Mouse (Mus musculus): ENCODE measurements around the gene Clec2d. TPM values are rescaled to one million over a fixed set of nuclear protein-coding genes. Genes with fewer than 3 reads are reported as not detected.
"Not testable (repeated sequence)": the region's sequence is repeated elsewhere in the genome, so short reads cannot be mapped to it uniquely, and the experiment has no call there.

Gene Clec2d
- total and polyA plus RNA-seq, 2 experiments from 2014 or later = 0.49 to 67.2 TPM

DNA sequence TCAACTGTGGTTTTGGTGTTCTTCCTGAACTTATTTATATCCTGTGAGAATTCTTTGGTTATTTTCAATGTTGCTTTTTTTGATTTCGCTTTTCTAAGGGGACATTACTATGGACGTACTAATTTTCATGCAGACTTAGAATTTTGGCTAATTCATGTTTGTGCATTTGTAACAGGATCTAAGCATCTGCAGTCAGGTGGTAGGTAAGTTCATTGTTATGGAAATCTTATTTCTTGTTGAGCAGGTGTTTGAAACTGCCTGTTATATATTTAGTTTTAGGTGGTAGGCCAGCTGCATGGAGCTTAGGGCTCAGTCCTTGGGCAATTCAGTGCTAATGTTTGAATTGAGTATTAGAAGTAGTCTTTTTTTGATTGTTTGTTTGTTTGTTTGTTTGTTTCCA is 13.0 kb downstream of the Clec2d start:
- H3K4me3 ChIP-seq (ENCODE audit: low read depth, low read length) = no peak overlapping the region
- no peaks in the 10 kb centered on the region for H3K36me3 ChIP-seq (replicated peaks; ENCODE audit: control insufficient read depth, insufficient read depth, low read length)
- H3K9ac ChIP-seq (replicated peaks; ENCODE audit: low read depth, low read length) = no peak overlapping the region
- TF ChIP-seq CTCF (IDR thresholded peaks at IDR 0.05; ENCODE audit: low read depth) (no peak), EP300 (IDR thresholded peaks at IDR 0.05; ENCODE audit: low read depth) (no peak)
- H3K4me2 ChIP-seq (ENCODE audit: low read depth, low read length) = no peak overlapping the region
- H3K9me3 ChIP-seq (replicated peaks; ENCODE audit: control insufficient read depth, low read length) = no peaks in the 10 kb centered on the region
- H3K27ac ChIP-seq (ENCODE audit: low read depth) = no peak overlapping the region
- WGBS = 81% methylated on average over 2 of the region's 2 CpGs
- H3K27me3 ChIP-seq (ENCODE audit: control insufficient read depth, insufficient read depth, low read length) = no peaks in the 10 kb centered on the region
- ATAC-seq (ENCODE audit: insufficient read depth, low read depth) (no peak), DNase-seq (ENCODE audit: low spot score) (no peak)
- H3K4me1 ChIP-seq (ENCODE audit: control insufficient read depth, insufficient read depth) = no peaks in the 10 kb centered on the region

DNA sequence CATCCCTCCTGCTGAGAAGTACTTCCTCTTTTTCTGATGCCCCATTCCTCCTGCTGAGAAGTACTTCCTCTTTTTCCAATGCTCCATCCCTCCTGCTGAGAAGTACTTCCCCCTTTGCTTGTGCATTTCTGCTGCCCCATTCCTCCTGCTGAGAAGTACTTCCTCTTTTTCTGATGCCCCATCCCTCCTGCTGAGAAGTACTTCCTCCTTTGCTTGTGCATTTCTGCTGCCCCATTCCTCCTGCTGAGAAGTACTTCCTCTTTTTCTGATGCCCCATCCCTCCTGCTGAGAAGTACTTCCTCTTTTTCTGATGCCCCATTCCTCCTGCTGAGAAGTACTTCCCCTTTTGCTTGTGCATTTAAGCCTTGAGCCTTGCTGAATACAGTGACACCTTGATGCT is 19.7 kb downstream of the Clec2d start:
- H3K9ac ChIP-seq (replicated peaks; ENCODE audit: low read depth, low read length); H3K4me2 ChIP-seq (ENCODE audit: low read depth, low read length); DNase-seq (ENCODE audit: low spot score); H3K4me1 ChIP-seq (ENCODE audit: control insufficient read depth, insufficient read depth); H3K27me3 ChIP-seq (ENCODE audit: control insufficient read depth, insufficient read depth, low read length); ATAC-seq (ENCODE audit: insufficient read depth, low read depth); H3K27ac ChIP-seq (ENCODE audit: low read depth); H3K36me3 ChIP-seq (replicated peaks; ENCODE audit: control insufficient read depth, insufficient read depth, low read length); H3K9me3 ChIP-seq (replicated peaks; ENCODE audit: control insufficient read depth, low read length); H3K4me3 ChIP-seq (ENCODE audit: low read depth, low read length): not testable (repeated sequence)

DNA sequence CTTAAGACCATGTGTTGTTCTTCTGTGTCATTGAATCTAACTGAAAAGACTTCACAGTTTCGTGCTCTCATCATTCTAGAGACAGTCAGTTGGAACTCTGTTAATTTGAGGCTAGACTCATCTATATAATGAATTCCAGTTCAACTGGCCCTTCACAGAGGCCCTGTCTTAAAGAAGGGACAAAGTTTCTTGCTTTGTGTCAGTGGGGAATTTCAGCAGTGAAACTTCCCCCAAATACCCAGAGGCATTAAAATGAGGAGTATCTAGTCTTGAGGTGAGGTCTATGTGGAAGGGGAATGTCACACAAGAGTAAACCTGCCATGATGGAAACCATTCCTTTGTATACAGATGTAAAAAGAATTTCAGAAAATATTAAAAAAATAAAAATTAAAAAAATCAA is 21.9 kb downstream of the Clec2d start:
- Histone ChIP-seq H3K4me3 (ENCODE audit: low read depth, low read length) (no peak overlapping the region), H3K4me1 (ENCODE audit: control insufficient read depth, insufficient read depth) (no peaks in the 10 kb centered on the region), H3K9me3 (replicated peaks; ENCODE audit: control insufficient read depth, low read length) (no peaks in the 10 kb centered on the region), H3K27me3 (ENCODE audit: control insufficient read depth, insufficient read depth, low read length) (no peaks in the 10 kb centered on the region), H3K9ac (replicated peaks; ENCODE audit: low read depth, low read length) (no peak overlapping the region), H3K36me3 (replicated peaks; ENCODE audit: control insufficient read depth, insufficient read depth, low read length) (no peaks in the 10 kb centered on the region), H3K27ac (ENCODE audit: low read depth) (no peak overlapping the region), H3K4me2 (ENCODE audit: low read depth, low read length) (no peak overlapping the region)
- WGBS = 73% methylated on average over 1 of the region's 1 CpGs
- TF ChIP-seq CTCF (IDR thresholded peaks at IDR 0.05; ENCODE audit: low read depth) (no peak), EP300 (IDR thresholded peaks at IDR 0.05; ENCODE audit: low read depth) (no peak)
- DNase-seq (ENCODE audit: low spot score) (no peak), ATAC-seq (ENCODE audit: insufficient read depth, low read depth) (no peak)

DNA sequence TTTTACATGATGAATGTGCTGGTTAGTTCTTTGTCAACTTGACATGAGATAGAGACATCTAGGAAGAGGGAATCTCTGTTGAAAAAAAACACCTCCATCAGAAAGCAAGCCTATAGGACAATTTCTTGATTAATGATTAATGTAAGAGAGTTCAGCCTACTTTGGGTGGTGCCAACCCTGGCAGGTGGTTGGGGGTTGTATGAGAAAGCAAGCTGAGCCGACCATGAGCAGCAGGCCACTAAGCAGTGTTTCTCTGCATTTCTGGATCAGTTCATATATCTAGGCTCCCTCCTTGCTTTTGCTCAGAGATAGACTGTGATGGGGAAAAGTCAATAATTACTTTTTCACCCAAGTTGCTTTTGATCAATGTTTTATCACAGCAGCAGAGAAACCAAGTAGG is 23.9 kb downstream of the Clec2d start:
- no peak for DNase-seq (ENCODE audit: low spot score)
- 73% methylated on average over 1 of the region's 1 CpGs for WGBS
- H3K9ac ChIP-seq (replicated peaks; ENCODE audit: low read depth, low read length) = no peak overlapping the region
- no peak for ATAC-seq (ENCODE audit: insufficient read depth, low read depth)
- H3K9me3 ChIP-seq (replicated peaks; ENCODE audit: control insufficient read depth, low read length) = no peaks in the 10 kb centered on the region
- no peaks in the 10 kb centered on the region for H3K27me3 ChIP-seq (ENCODE audit: control insufficient read depth, insufficient read depth, low read length)
- no peak for TF ChIP-seq CTCF (IDR thresholded peaks at IDR 0.05; ENCODE audit: low read depth)
- no peak for TF ChIP-seq EP300 (IDR thresholded peaks at IDR 0.05; ENCODE audit: low read depth)
- H3K27ac ChIP-seq (ENCODE audit: low read depth) = no peak overlapping the region
- H3K36me3 ChIP-seq (replicated peaks; ENCODE audit: control insufficient read depth, insufficient read depth, low read length) = no peaks in the 10 kb centered on the region
- H3K4me3 ChIP-seq (ENCODE audit: low read depth, low read length) = no peak overlapping the region
- no peaks in the 10 kb centered on the region for H3K4me1 ChIP-seq (ENCODE audit: control insufficient read depth, insufficient read depth)
- H3K4me2 ChIP-seq (ENCODE audit: low read depth, low read length) = no peak overlapping the region

DNA sequence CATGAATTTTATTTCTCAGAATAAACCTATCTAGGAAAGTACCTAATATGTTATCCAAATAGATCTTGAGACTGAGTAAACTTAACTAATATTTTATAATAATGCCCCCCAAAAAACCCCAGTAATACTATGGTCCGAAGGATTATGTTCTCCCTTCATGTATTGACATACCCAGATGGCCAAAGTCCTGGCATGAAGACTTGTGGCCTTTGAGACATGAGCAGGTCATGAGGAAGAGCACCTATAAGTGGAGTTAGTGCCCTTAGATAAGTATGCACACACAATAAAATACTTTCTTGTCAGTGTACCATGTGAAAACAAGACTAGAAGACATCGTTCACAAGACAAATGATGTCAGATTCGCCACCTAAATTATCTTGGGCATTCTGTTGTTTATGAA is 24.4 kb downstream of the Clec2d start:
- WGBS = 68% methylated on average over 3 of the region's 3 CpGs
- Histone ChIP-seq H3K4me1 (ENCODE audit: control insufficient read depth, insufficient read depth) (no peaks in the 10 kb centered on the region), H3K9ac (replicated peaks; ENCODE audit: low read depth, low read length) (no peak overlapping the region), H3K4me3 (ENCODE audit: low read depth, low read length) (no peak overlapping the region), H3K4me2 (ENCODE audit: low read depth, low read length) (no peak overlapping the region), H3K27me3 (ENCODE audit: control insufficient read depth, insufficient read depth, low read length) (no peaks in the 10 kb centered on the region), H3K27ac (ENCODE audit: low read depth) (no peak overlapping the region), H3K36me3 (replicated peaks; ENCODE audit: control insufficient read depth, insufficient read depth, low read length) (no peaks in the 10 kb centered on the region), H3K9me3 (replicated peaks; ENCODE audit: control insufficient read depth, low read length) (no peaks in the 10 kb centered on the region)
- ATAC-seq (ENCODE audit: insufficient read depth, low read depth) (no peak), DNase-seq (ENCODE audit: low spot score) (no peak)
- TF ChIP-seq CTCF (IDR thresholded peaks at IDR 0.05; ENCODE audit: low read depth) (no peak), EP300 (IDR thresholded peaks at IDR 0.05; ENCODE audit: low read depth) (no peak)

DNA sequence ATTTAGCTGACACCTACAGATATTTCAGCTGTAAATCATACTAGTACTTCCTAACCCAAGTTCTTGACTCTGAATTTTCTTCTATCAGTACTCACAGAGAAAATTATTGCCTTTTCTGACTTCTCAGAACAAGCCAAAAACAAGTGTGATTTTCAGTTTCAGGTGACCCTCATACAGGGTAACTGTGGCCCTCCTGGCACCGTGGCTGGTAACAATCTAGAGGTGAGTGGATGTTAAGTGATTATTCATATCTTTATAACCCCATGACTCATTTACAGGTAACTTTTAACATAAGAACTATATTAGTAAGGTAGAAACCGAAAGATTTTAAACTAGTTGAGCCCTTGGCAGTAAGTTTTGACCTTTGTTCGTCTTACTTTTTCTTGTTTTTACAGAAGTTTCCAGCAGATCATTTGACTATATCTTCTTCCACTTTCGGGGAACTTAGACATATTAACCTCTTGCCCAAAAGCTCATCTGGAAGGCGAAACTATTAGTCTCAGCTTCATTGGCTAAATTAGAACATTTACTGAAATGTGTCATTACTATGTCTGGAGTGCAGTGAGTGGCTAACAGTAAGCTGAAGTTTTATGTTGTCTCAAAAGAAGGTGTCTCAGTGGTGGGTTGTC is 28.6 kb downstream of the Clec2d start:
- WGBS = 76% methylated on average over 5 of the region's 5 CpGs
- Histone ChIP-seq H3K4me2 (ENCODE audit: low read depth, low read length) (no peak overlapping the region), H3K9me3 (replicated peaks; ENCODE audit: control insufficient read depth, low read length) (no peaks in the 10 kb centered on the region), H3K27ac (ENCODE audit: low read depth) (no peak overlapping the region), H3K9ac (replicated peaks; ENCODE audit: low read depth, low read length) (no peak overlapping the region), H3K4me3 (ENCODE audit: low read depth, low read length) (no peak overlapping the region), H3K4me1 (ENCODE audit: control insufficient read depth, insufficient read depth) (0 out of 2 replicates have a peak, but pooled peaks cover 7% of the 10 kb centered on the region), H3K36me3 (replicated peaks; ENCODE audit: control insufficient read depth, insufficient read depth, low read length) (no peaks in the 10 kb centered on the region), H3K27me3 (ENCODE audit: control insufficient read depth, insufficient read depth, low read length) (no peaks in the 10 kb centered on the region)
- ATAC-seq (ENCODE audit: insufficient read depth, low read depth) = no peak
- TF ChIP-seq EP300 (IDR thresholded peaks at IDR 0.05; ENCODE audit: low read depth) (no peak), CTCF (IDR thresholded peaks at IDR 0.05; ENCODE audit: low read depth) (no peak)
- no peak for DNase-seq (ENCODE audit: low spot score)

All from heart, postnatal 0 days (tissue).